Mouse (Mus musculus) heart, postnatal 0 days (tissue): ENCODE results near the gene Ptpn9. TPM values are rescaled to one million over a fixed set of nuclear protein-coding genes. Genes with fewer than 3 reads are reported as not detected.

Source experiments
- ATAC-seq: fragments of 200-750 bp; cut with Nextera tagmentation; 2 replicates; pipeline ENCODE4 v1.8.0; 2017; ENCODE audit warnings: low read depth, moderate number of reproducible peaks, moderate library complexity; ENCODE audit not compliant: insufficient read depth
- DNase-seq: peaks from one replicate; pipeline ENCODE4 v3.0.0-alpha.2; 2016; ENCODE audit warnings: low spot score
- H3K27ac ChIP-seq: fragments of 300-500 bp; sonication (generic); 2 replicates; pipeline ENCODE4 v1.5.1; 2014; ENCODE audit warnings: low read depth, mild to moderate bottlenecking
- H3K27me3 ChIP-seq: fragments of 300-500 bp; sonication (generic); 2 replicates; pipeline ENCODE4 v1.6.1; 2014; ENCODE audit warnings: low read length, mixed read lengths; ENCODE audit not compliant: control insufficient read depth, insufficient read depth
- H3K36me3 ChIP-seq: fragments of 300-500 bp; sonication (generic); replicated peaks from 2 replicates; pipeline ENCODE4 v1.6.1; 2014; ENCODE audit warnings: low read length, mixed read lengths; ENCODE audit not compliant: control insufficient read depth, insufficient read depth
- H3K4me1 ChIP-seq: fragments of 300-500 bp; sonication (generic); 2 replicates; pipeline ENCODE4 v1.6.1; 2014; ENCODE audit warnings: antibody characterized with exemption; ENCODE audit not compliant: control insufficient read depth, insufficient read depth
- H3K4me2 ChIP-seq: fragments of 300-500 bp; sonication (generic); 2 replicates; pipeline ENCODE4 v1.6.1; 2014; ENCODE audit warnings: low read depth, mild to moderate bottlenecking, low read length, moderate library complexity
- H3K4me3 ChIP-seq: fragments of 300-500 bp; sonication (generic); 2 replicates; pipeline ENCODE4 v1.5.1; 2014; ENCODE audit warnings: low read depth, low read length
- H3K9ac ChIP-seq: fragments of 300-500 bp; sonication (generic); replicated peaks from 2 replicates; pipeline ENCODE4 v1.6.1; 2014; ENCODE audit warnings: low read depth, low read length, mixed read lengths
- H3K9me3 ChIP-seq: fragments of 300-500 bp; sonication (generic); replicated peaks from 2 replicates; pipeline ENCODE4 v1.6.1; 2016; ENCODE audit warnings: low read length; ENCODE audit not compliant: control insufficient read depth
- CTCF ChIP-seq: IDR thresholded peaks from 2 replicates; pipeline ENCODE4 v1.5.1; 2016; ENCODE audit warnings: antibody characterized with exemption, control low read depth, low read depth
- EP300 ChIP-seq: IDR thresholded peaks from 2 replicates; pipeline ENCODE4 v1.6.1; 2016; ENCODE audit warnings: antibody characterized with exemption, low read depth
- WGBS: fragments of 180-500 bp; shearing (Covaris S2); extraction: QIAGEN DNeasy Blood & Tissue Kit; methylation state at CpG from one replicate; pipeline ENCODE4 v1.1.7; 2014; 5-methylcytosine and 5-hydroxymethylcytosine counted together
- polyA plus RNA-seq: library from polyadenylated mRNA; unstranded; fragments of >200 nt; fragmentation: Nextera tagmentation; extraction: Ambion mirVana; gene quantifications from 2 replicates; pipeline ENCODE4 v1.2.1, GENCODE M21; 2015
- total RNA-seq: library from RNA; depleted of rRNA; stranded (reverse); fragments of >200 nt; gene quantifications from 2 replicates; pipeline ENCODE4 v1.2.3, GENCODE M21; 2014; ENCODE audit warnings: low replicate concordance

The Ptpn9 gene
- total and polyA plus RNA-seq, 2 experiments from 2014 or later = 8.9 to 22.2 TPM

GRCm38 (mm10) chr9:57003011-57003410 is 8.3 kb downstream of the Ptpn9 start:
- 47% methylated on average over 4 of the region's 4 CpGs for WGBS
- no peaks in the 10 kb centered on the region for H3K36me3 ChIP-seq
- no peak overlapping the region for H3K9ac ChIP-seq
- H3K4me1 ChIP-seq = 0 out of 2 replicates have a peak, but pooled peaks cover 7% of the 10 kb centered on the region
- H3K4me2 ChIP-seq = no peak overlapping the region
- TF ChIP-seq CTCF = no peak
- no peak for TF ChIP-seq EP300
- DNase-seq (peak; percentile 58), ATAC-seq (no peak)
- 0 out of 2 replicates have a peak overlapping the region, but pooled peaks have one; percentile 11 for H3K27ac ChIP-seq
- no peak overlapping the region for H3K4me3 ChIP-seq
- H3K27me3 ChIP-seq = no peaks in the 10 kb centered on the region
- no peaks in the 10 kb centered on the region for H3K9me3 ChIP-seq

- no peak for ATAC-seq
- TF ChIP-seq EP300 (no peak), CTCF (no peak)
Observed at GRCm38 (mm10) chr9:57012393-57012792, 17.7 kb downstream of the Ptpn9 start.

GRCm38 (mm10) chr9:57012895-57013294 is 18.2 kb downstream of the Ptpn9 start:
- no peak for ATAC-seq
- no peak overlapping the region for H3K9ac ChIP-seq
- TF ChIP-seq EP300 (no peak), CTCF (no peak)
- H3K4me3 ChIP-seq = no peak overlapping the region
- no peaks in the 10 kb centered on the region for H3K27me3 ChIP-seq
- WGBS = 90% methylated on average over 4 of the region's 4 CpGs
- peaks cover 7% of the 10 kb centered on the region for H3K9me3 ChIP-seq
- no peak overlapping the region for H3K27ac ChIP-seq
- peaks cover 8% of the 10 kb centered on the region; the same call in 1 of the 2 replicates for H3K36me3 ChIP-seq
- no peak for DNase-seq
- no peak overlapping the region for H3K4me2 ChIP-seq
- H3K4me1 ChIP-seq = no peaks in the 10 kb centered on the region

More at GRCm38 (mm10) chr9:57012393-57012792, 17.7 kb downstream of the Ptpn9 start:
- DNase-seq = no peak
- no peak overlapping the region for H3K27ac ChIP-seq
- H3K9ac ChIP-seq = no peak overlapping the region
- peaks cover 7% of the 10 kb centered on the region for H3K9me3 ChIP-seq
- WGBS = 88% methylated on average over 1 of the region's 1 CpGs
- peaks cover 8% of the 10 kb centered on the region; the same call in 1 of the 2 replicates for H3K36me3 ChIP-seq
- no peak overlapping the region for H3K4me2 ChIP-seq
- H3K27me3 ChIP-seq = no peaks in the 10 kb centered on the region
- no peaks in the 10 kb centered on the region for H3K4me1 ChIP-seq
- H3K4me3 ChIP-seq = no peak overlapping the region

- H3K27ac ChIP-seq = no peak overlapping the region
- DNase-seq (no peak), ATAC-seq (no peak)
- H3K9ac ChIP-seq = no peak overlapping the region
- no peaks in the 10 kb centered on the region for H3K27me3 ChIP-seq
- 65% methylated on average over 1 of the region's 1 CpGs for WGBS
- no peaks in the 10 kb centered on the region for H3K4me1 ChIP-seq
- no peak overlapping the region for H3K4me2 ChIP-seq
- H3K4me3 ChIP-seq = no peak overlapping the region
- H3K9me3 ChIP-seq = peaks cover 7% of the 10 kb centered on the region
- TF ChIP-seq EP300 (no peak), CTCF (no peak)
- peaks cover 8% of the 10 kb centered on the region; the same call in 1 of the 2 replicates for H3K36me3 ChIP-seq
Observed at GRCm38 (mm10) chr9:57013756-57014155, 19.0 kb downstream of the Ptpn9 start.

- WGBS = 63% methylated on average over 1 of the region's 1 CpGs
- ATAC-seq = no peak
- Histone ChIP-seq H3K27ac (no peak overlapping the region), H3K4me3 (no peak overlapping the region), H3K9ac (no peak overlapping the region), H3K4me2 (no peak overlapping the region), H3K4me1 (no peaks in the 10 kb centered on the region), H3K36me3 (peaks cover 8% of the 10 kb centered on the region; the same call in 1 of the 2 replicates), H3K9me3 (peaks cover 7% of the 10 kb centered on the region), H3K27me3 (no peaks in the 10 kb centered on the region)
- TF ChIP-seq EP300 (no peak), CTCF (no peak; the same call in 1 of the 2 replicates)
- peak; percentile 19 for DNase-seq
Observed at GRCm38 (mm10) chr9:57014766-57015165, 20.0 kb downstream of the Ptpn9 start.

- H3K4me2 ChIP-seq = no peak overlapping the region
- DNase-seq (no peak), ATAC-seq (no peak)
- H3K9me3 ChIP-seq = peaks cover 7% of the 10 kb centered on the region
- no peaks in the 10 kb centered on the region for H3K4me1 ChIP-seq
- H3K4me3 ChIP-seq = no peak overlapping the region
- H3K36me3 ChIP-seq = peaks cover 20% of the 10 kb centered on the region
- H3K27ac ChIP-seq = no peak overlapping the region
- TF ChIP-seq EP300 (no peak), CTCF (no peak)
- H3K27me3 ChIP-seq = no peaks in the 10 kb centered on the region
- H3K9ac ChIP-seq = no peak overlapping the region
- 94% methylated on average over 1 of the region's 1 CpGs for WGBS
Observed at GRCm38 (mm10) chr9:57017631-57018030, 22.9 kb downstream of the Ptpn9 start.
